Mouse (Mus musculus) liver, embryonic 16.5 days (tissue): Measurements from ENCODE around the gene Dnah10. TPM values are rescaled to one million over a fixed set of nuclear protein-coding genes. Genes with fewer than 3 reads are reported as not detected.

Source experiments
- ATAC-seq: fragments of 200-750 bp; cut with Nextera tagmentation; 2 replicates; pipeline ENCODE4 v1.8.0; 2017; ENCODE audit warnings: low read depth, mild to moderate bottlenecking, moderate number of reproducible peaks, moderate library complexity
- H3K27ac ChIP-seq: fragments of 300-500 bp; sonication (generic); 2 replicates; pipeline ENCODE4 v1.5.1; 2014; ENCODE audit warnings: mild to moderate bottlenecking, low read length
- H3K27me3 ChIP-seq: fragments of 300-500 bp; sonication (generic); 2 replicates; pipeline ENCODE4 v1.6.1; 2014; ENCODE audit warnings: low read depth, low read length, mixed read lengths; ENCODE audit not compliant: control insufficient read depth, insufficient read depth
- H3K36me3 ChIP-seq: fragments of 300-500 bp; sonication (generic); 2 replicates; pipeline ENCODE4 v1.6.1; 2014; ENCODE audit warnings: mild to moderate bottlenecking; ENCODE audit not compliant: control insufficient read depth, insufficient read depth
- H3K4me1 ChIP-seq: fragments of 300-500 bp; sonication (generic); 2 replicates; pipeline ENCODE4 v1.6.1; 2014; ENCODE audit warnings: low read depth, low read length, mixed read lengths; ENCODE audit not compliant: control insufficient read depth
- H3K4me2 ChIP-seq: fragments of 300-500 bp; sonication (generic); 2 replicates; pipeline ENCODE4 v1.6.1; 2014; ENCODE audit warnings: low read depth, low read length, mixed read lengths
- H3K4me3 ChIP-seq: fragments of 300-500 bp; sonication (generic); 2 replicates; pipeline ENCODE4 v1.5.1; 2014; ENCODE audit warnings: low read depth, mild to moderate bottlenecking, low read length
- H3K9ac ChIP-seq: fragments of 300-500 bp; sonication (generic); 2 replicates; pipeline ENCODE4 v1.6.1; 2014; ENCODE audit warnings: low read depth, low read length
- H3K9me3 ChIP-seq: fragments of 300-500 bp; sonication (generic); replicated peaks from 2 replicates; pipeline ENCODE4 v1.6.1; 2016; ENCODE audit warnings: low read length; ENCODE audit not compliant: control insufficient read depth
- WGBS: fragments of 180-500 bp; shearing (Covaris S2); extraction: QIAGEN DNeasy Blood & Tissue Kit; methylation state at CpG from one replicate; pipeline ENCODE4 v1.1.7; 2014; ENCODE audit not compliant: insufficient replicate concordance; 5-methylcytosine and 5-hydroxymethylcytosine counted together
- polyA plus RNA-seq: library from polyadenylated mRNA; unstranded; fragments of >200 nt; fragmentation: Nextera tagmentation; extraction: Ambion mirVana; gene quantifications from 2 replicates; pipeline ENCODE4 v1.2.1, GENCODE M21; 2015

Dnah10 gene
- polyA plus RNA-seq, 1 experiment from 2014 or later, result 0.01 TPM

DNA sequence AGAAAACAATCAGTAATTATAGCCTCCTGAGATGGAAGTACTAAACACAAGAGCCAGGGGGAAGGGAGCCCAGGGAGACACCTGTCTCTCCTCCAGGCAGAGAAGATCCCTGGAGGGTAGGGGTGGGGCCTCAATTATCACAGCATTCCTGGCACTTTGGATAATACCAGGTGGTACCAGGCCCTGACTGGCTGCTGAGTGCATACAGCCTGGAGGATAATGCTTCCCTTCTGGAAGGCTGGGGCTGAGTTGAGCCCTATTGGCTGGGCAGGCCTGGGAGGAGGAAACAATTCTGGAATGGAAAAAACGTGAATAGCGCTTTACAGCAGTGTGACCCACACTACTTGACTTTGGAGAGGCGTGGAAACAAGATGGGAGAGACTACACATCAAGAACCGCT lies 126.7 kb downstream of the Dnah10 start:
- no peak for ATAC-seq
- no peaks in the 10 kb centered on the region for H3K4me1 ChIP-seq
- no peak overlapping the region for H3K9ac ChIP-seq
- H3K9me3 ChIP-seq, result no peaks in the 10 kb centered on the region
- H3K4me3 ChIP-seq, result no peak overlapping the region
- H3K27ac ChIP-seq, result no peak overlapping the region
- WGBS, result 55% methylated on average over 4 of the region's 4 CpGs
- H3K36me3 ChIP-seq, result no peaks in the 10 kb centered on the region
- H3K4me2 ChIP-seq, result no peak overlapping the region
- H3K27me3 ChIP-seq, result no peaks in the 10 kb centered on the region

DNA sequence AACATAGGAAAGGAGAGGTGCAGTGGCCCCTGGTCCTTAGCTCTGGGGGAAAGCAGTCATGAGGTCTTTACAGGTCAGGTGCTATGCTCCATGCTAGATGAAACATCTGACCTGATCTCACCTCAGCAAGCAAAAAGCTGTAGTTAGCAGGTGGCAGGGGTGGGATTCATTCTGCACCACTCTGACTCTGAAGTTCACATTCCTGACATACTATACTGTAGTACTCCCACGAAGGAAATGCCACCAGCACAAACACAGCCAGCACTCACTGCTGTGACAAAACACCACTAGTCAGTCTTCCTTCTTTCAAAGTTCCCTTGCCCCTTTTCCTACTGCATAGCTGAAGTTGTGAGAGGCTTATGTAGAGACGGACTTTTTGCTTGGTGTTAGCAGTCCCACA lies 127.4 kb downstream of the Dnah10 start:
- Histone ChIP-seq H3K27me3 (no peaks in the 10 kb centered on the region), H3K9ac (no peak overlapping the region), H3K4me3 (no peak overlapping the region), H3K4me1 (no peaks in the 10 kb centered on the region), H3K27ac (no peak overlapping the region), H3K36me3 (no peaks in the 10 kb centered on the region), H3K9me3 (no peaks in the 10 kb centered on the region), H3K4me2 (no peak overlapping the region)
- no peak for ATAC-seq
- WGBS, result 33% methylated on average over 2 of the region's 2 CpGs

DNA sequence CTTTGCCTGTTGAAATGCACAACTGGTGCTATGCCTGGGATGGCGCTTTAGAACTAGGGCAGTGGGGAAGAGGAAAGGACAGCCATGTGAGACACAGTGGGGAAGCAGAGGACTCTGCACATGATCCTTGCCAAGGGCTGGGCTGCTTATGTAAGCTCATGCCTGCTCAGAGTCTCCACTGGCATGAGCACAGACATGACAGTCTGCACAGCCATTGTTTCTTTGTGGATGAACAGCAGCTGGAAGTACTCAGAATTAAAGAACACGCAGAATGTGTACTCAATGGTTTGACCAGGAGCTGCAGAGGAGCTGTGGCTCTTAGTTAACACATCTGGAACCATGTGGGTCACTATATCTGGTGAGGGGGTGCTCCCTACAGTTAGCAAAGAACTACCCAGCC lies 128.2 kb downstream of the Dnah10 start:
- no peak for ATAC-seq
- H3K27ac ChIP-seq, result no peak overlapping the region
- no peak overlapping the region for H3K4me2 ChIP-seq
- WGBS, result 71% methylated on average over 2 of the region's 2 CpGs
- H3K36me3 ChIP-seq, result no peaks in the 10 kb centered on the region
- H3K4me1 ChIP-seq, result no peaks in the 10 kb centered on the region
- no peak overlapping the region for H3K9ac ChIP-seq
- peaks cover 2% of the 10 kb centered on the region; the same call in 1 of the 2 replicates for H3K27me3 ChIP-seq
- H3K9me3 ChIP-seq, result no peaks in the 10 kb centered on the region
- H3K4me3 ChIP-seq, result no peak overlapping the region

DNA sequence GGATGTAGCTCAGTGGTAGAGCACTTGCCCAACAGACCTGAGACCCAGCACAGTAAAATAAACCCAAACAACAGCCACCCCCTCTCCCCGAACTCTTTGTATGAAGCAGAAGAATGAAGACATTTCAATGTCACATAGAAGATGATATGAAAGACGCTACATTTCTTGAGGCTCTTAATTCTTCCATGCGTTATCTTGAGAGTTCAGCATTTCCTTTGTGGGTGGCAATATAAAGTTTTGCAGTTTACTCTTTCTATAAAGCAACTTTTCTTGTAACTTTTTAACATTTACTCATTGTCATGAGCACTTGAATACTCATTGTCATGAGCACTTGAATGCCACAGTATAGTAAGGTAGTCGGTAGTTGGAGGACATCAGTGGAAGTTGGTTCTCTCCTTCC lies 129.3 kb downstream of the Dnah10 start:
- Histone ChIP-seq H3K4me1 (no peaks in the 10 kb centered on the region), H3K27ac (no peak overlapping the region), H3K27me3 (peaks cover 11% of the 10 kb centered on the region), H3K36me3 (no peaks in the 10 kb centered on the region), H3K4me2 (no peak overlapping the region), H3K9me3 (no peaks in the 10 kb centered on the region), H3K9ac (no peak overlapping the region), H3K4me3 (no peak overlapping the region)
- no peak for ATAC-seq
- 45% methylated on average over 4 of the region's 4 CpGs for WGBS

DNA sequence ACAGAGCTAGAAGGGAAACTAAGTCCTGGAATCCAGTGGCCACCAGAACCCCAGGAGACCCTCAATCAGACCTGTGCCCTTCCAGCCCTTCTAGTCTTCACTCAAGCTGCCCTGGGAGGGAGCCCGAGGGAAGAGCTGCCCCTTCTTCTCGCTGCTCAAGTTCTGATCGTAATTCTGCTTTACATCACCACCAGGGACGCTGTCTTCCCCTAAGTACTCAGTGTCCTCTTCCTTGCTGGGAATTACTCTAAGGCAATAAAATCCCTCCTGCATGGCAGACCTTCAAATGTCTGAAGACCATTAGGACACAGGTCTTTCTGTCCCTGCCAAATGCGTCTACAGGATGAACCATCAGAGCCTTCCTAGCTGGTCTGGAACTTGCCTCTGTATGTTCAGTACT lies 135.1 kb downstream of the Dnah10 start:
- Histone ChIP-seq H3K27me3 (peaks cover 42% of the 10 kb centered on the region), H3K36me3 (no peaks in the 10 kb centered on the region), H3K27ac (no peak overlapping the region), H3K4me2 (no peak overlapping the region), H3K4me1 (peaks cover 19% of the 10 kb centered on the region), H3K9ac (no peak overlapping the region), H3K9me3 (no peaks in the 10 kb centered on the region), H3K4me3 (no peak overlapping the region)
- WGBS, result 4% methylated on average over 5 of the region's 5 CpGs
- no peak for ATAC-seq

DNA sequence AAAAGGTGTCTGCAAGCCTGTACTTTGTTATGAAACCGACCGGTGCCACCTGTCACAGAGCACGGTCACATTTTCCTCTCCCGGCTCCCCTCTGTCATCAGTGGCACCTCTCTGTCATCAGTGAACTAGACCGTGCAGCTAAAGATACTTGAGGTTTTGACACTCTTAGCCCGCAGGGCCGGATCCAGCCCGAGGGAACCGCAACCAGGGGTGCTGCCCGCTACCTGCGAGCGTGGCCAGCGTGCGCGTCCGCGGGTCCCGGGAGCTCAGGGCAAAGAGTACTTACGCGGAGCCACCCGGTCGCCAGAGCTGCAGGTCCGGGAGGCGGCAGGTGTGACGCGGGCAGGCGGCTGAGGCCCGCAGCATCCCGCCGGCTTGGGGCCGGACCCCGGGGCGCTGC lies 136.6 kb downstream of the Dnah10 start:
- no peaks in the 10 kb centered on the region for H3K36me3 ChIP-seq
- no peak for ATAC-seq
- 2% methylated on average over 30 of the region's 33 CpGs for WGBS

DNA sequence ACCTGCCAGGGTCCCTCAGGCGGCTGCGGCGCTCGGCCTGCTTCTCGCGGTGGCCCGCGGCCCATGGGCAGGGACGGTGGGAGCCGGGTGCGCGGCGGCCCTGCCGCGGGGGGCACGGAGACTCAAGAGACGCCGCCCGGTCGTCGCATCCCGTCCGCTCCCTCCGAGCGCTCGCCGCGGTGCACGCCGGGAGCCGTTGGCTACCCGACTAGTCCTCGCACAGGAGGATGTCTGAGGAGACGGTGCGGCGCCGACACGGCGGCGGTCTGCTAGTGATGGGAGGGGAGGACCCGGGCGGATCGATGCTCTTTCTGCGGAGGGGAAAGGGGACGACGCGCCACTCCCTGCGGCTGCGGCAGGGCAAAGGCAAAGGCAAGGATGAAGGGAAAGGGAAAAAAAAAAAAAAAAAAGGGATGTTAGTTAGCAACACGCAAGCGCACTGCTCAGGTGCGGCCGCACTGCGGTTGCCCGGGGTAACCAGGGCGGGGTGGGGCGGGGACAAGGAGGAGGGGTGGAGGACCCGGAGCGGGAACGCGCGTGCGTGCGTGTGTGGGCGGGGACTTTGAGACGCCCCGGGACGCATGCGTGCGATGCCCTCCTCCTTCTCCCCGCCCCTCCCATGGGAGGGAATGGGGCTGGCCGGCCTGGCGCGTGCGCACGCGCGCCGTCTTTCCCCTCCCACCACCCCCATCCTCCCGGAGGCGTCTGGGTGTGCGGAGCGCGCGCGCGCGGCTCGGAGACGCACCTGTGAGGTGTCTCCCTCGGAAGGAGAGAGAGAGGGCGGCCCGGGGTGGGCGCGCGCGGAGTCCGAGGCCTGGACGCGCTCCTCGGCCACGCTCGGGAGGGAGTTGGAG lies 137.4 kb downstream of the Dnah10 start, which contains the start of the genes Ccdc92 and Zfp664:
Gene Ccdc92, minus strand, starts transcription at position 412 of the 854 bp plus-strand sequence.
Gene Zfp664, plus strand, starts transcription at position 679 of the 854 bp plus-strand sequence.
- no peaks in the 10 kb centered on the region for H3K36me3 ChIP-seq
- peaks cover 42% of the 10 kb centered on the region for H3K27me3 ChIP-seq
- H3K4me1 ChIP-seq, result peaks cover 19% of the 10 kb centered on the region
- ATAC-seq, result peak; percentile 96
- peak within 1 kb of the TSS; percentile 80 for H3K9ac ChIP-seq
- no peaks in the 10 kb centered on the region for H3K9me3 ChIP-seq
- WGBS, result under 1% methylated on average over 85 of the region's 103 CpGs
- peak within 1 kb of the TSS; percentile 41 for H3K27ac ChIP-seq
- H3K4me3 ChIP-seq, result peak within 1 kb of the TSS; percentile 78
- H3K4me2 ChIP-seq, result peak within 1 kb of the TSS; percentile 98

More for the DNA sequence above, 136.6 kb downstream of the Dnah10 start:
- Histone ChIP-seq H3K27ac (no peak overlapping the region), H3K27me3 (peaks cover 42% of the 10 kb centered on the region), H3K4me1 (peaks cover 19% of the 10 kb centered on the region), H3K4me3 (peak overlapping the region; percentile 78), H3K4me2 (peak overlapping the region; percentile 98), H3K9me3 (no peaks in the 10 kb centered on the region), H3K9ac (peak overlapping the region; percentile 25; the same call in 1 of the 2 replicates)

DNA sequence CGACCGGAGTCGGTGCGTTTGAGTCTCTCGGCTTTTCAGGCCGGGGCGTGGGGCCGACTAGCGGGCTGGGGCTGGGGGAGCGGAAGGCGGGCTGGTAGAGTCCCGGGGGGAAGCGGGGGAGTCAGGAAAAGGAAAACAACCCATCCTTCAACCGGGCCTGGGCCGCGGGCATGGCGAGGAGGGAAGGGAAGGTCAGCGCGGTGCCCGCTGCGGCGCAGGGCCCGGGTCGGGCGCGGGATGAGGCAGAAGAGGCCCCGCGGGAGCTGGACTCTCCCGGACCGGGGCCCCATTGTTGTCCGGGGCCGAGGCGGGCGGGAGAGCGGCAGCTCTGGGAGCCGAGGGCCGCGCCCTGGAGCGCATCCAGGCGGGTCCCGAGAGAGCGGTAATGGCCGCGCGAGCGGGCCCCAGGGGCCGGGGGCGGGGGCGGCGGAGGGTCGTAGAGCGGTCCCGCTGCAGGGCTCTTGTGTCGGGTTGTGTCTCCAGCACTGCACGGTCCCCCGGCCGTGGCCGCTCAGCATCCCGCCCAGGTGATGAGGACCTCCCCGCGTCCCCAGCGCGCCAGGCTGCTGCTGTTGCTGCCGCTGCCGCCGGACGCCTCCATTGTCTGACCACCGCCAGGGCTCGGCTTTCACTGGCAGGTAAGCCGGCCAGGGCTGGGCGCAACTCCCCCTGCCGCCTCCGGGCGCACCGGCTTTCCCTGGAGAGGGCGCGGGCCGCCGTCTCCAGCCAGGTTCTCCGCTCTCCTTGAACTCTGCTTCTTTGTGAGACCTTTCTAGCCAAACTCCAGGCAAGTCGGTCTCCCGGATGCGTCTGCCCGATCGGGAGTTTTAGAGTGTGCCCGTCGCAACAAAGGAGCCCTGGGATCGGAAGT lies 138.2 kb downstream of the Dnah10 start:
- ATAC-seq, result peak; percentile 49
- peak overlapping the region; percentile 78 for H3K4me3 ChIP-seq
- whole genome bisulfite sequencing, result under 1% methylated on average over 69 of the region's 88 CpGs
- H3K27ac ChIP-seq, result peak overlapping the region; percentile 41
- H3K36me3 ChIP-seq, result no peaks in the 10 kb centered on the region
- no peaks in the 10 kb centered on the region for H3K9me3 ChIP-seq
- H3K4me2 ChIP-seq, result peak overlapping the region; percentile 98
- peaks cover 40% of the 10 kb centered on the region for H3K27me3 ChIP-seq
- peak overlapping the region; percentile 80 for H3K9ac ChIP-seq
- H3K4me1 ChIP-seq, result peaks cover 19% of the 10 kb centered on the region
